Mouse (Mus musculus): Measurements from ENCODE around the gene Zfpm1. TPM values are rescaled to one million over a fixed set of nuclear protein-coding genes. Genes with fewer than 3 reads are reported as not detected.

Gene Zfpm1
- polyA plus RNA-seq, 1 experiment = 35.2 TPM

GRCm38 (mm10) chr8:122245161-122245560 lies 36.8 kb upstream of the Zfpm1 start:
- no peak for TF ChIP-seq CTCF (IDR thresholded peaks at IDR 0.05; ENCODE audit: control insufficient read depth, insufficient read depth, insufficient replicate concordance, low read depth, low read length)
- TF ChIP-seq POLR2A (IDR thresholded peaks at IDR 0.05; ENCODE audit: control insufficient read depth, low read depth, low read length) = no peak
- H3K36me3 ChIP-seq (ENCODE audit: control insufficient read depth, insufficient read depth, low read length) = no peaks in the 10 kb centered on the region
- no peak overlapping the region for H3K4me3 ChIP-seq (ENCODE audit: control insufficient read depth, low read depth, low read length)
- H3K4me1 ChIP-seq (ENCODE audit: control insufficient read depth, insufficient read depth, low read length) = no peaks in the 10 kb centered on the region
- H3K27me3 ChIP-seq (ENCODE audit: control insufficient read depth, insufficient read depth, low read length) = no peaks in the 10 kb centered on the region
- no peak overlapping the region for H3K27ac ChIP-seq (ENCODE audit: control insufficient read depth, insufficient read depth, low read depth, low read length)

- Histone ChIP-seq H3K27me3 (ENCODE audit: control insufficient read depth, insufficient read depth, low read length) (no peaks in the 10 kb centered on the region), H3K4me3 (ENCODE audit: control insufficient read depth, low read depth, low read length) (no peak overlapping the region), H3K27ac (ENCODE audit: control insufficient read depth, insufficient read depth, low read depth, low read length) (no peak overlapping the region), H3K36me3 (ENCODE audit: control insufficient read depth, insufficient read depth, low read length) (no peaks in the 10 kb centered on the region), H3K4me1 (ENCODE audit: control insufficient read depth, insufficient read depth, low read length) (no peaks in the 10 kb centered on the region)
- no peak for TF ChIP-seq CTCF (IDR thresholded peaks at IDR 0.05; ENCODE audit: control insufficient read depth, insufficient read depth, insufficient replicate concordance, low read depth, low read length)
- TF ChIP-seq POLR2A (IDR thresholded peaks at IDR 0.05; ENCODE audit: control insufficient read depth, low read depth, low read length) = no peak
Observed at GRCm38 (mm10) chr8:122246257-122247211, 35.4 kb upstream of the Zfpm1 start.

- H3K27ac ChIP-seq (ENCODE audit: control insufficient read depth, insufficient read depth, low read depth, low read length) = no peak overlapping the region
- H3K27me3 ChIP-seq (ENCODE audit: control insufficient read depth, insufficient read depth, low read length) = no peaks in the 10 kb centered on the region
- TF ChIP-seq POLR2A (IDR thresholded peaks at IDR 0.05; ENCODE audit: control insufficient read depth, low read depth, low read length) = no peak
- no peak for TF ChIP-seq CTCF (IDR thresholded peaks at IDR 0.05; ENCODE audit: control insufficient read depth, insufficient read depth, insufficient replicate concordance, low read depth, low read length)
- H3K36me3 ChIP-seq (ENCODE audit: control insufficient read depth, insufficient read depth, low read length) = no peaks in the 10 kb centered on the region
- no peak overlapping the region for H3K4me3 ChIP-seq (ENCODE audit: control insufficient read depth, low read depth, low read length)
- H3K4me1 ChIP-seq (ENCODE audit: control insufficient read depth, insufficient read depth, low read length) = peaks cover 2% of the 10 kb centered on the region; the same call in 1 of the 2 replicates
Observed at GRCm38 (mm10) chr8:122251739-122252138, 30.2 kb upstream of the Zfpm1 start.

GRCm38 (mm10) chr8:122252366-122252765 lies 29.6 kb upstream of the Zfpm1 start:
- TF ChIP-seq CTCF (IDR thresholded peaks at IDR 0.05; ENCODE audit: control insufficient read depth, insufficient read depth, insufficient replicate concordance, low read depth, low read length) (no peak), POLR2A (IDR thresholded peaks at IDR 0.05; ENCODE audit: control insufficient read depth, low read depth, low read length) (no peak)
- H3K27me3 ChIP-seq (ENCODE audit: control insufficient read depth, insufficient read depth, low read length) = no peaks in the 10 kb centered on the region
- no peak overlapping the region for H3K27ac ChIP-seq (ENCODE audit: control insufficient read depth, insufficient read depth, low read depth, low read length)
- H3K4me1 ChIP-seq (ENCODE audit: control insufficient read depth, insufficient read depth, low read length) = peaks cover 2% of the 10 kb centered on the region; the same call in 1 of the 2 replicates
- no peak overlapping the region for H3K4me3 ChIP-seq (ENCODE audit: control insufficient read depth, low read depth, low read length)
- no peaks in the 10 kb centered on the region for H3K36me3 ChIP-seq (ENCODE audit: control insufficient read depth, insufficient read depth, low read length)

GRCm38 (mm10) chr8:122259351-122259750 lies 22.6 kb upstream of the Zfpm1 start:
- TF ChIP-seq POLR2A (IDR thresholded peaks at IDR 0.05; ENCODE audit: control insufficient read depth, low read depth, low read length) (no peak), CTCF (IDR thresholded peaks at IDR 0.05; ENCODE audit: control insufficient read depth, insufficient read depth, insufficient replicate concordance, low read depth, low read length) (peak; percentile 100)
- Histone ChIP-seq H3K36me3 (ENCODE audit: control insufficient read depth, insufficient read depth, low read length) (no peaks in the 10 kb centered on the region), H3K4me1 (ENCODE audit: control insufficient read depth, insufficient read depth, low read length) (peaks cover 3% of the 10 kb centered on the region; the same call in 1 of the 2 replicates), H3K27ac (ENCODE audit: control insufficient read depth, insufficient read depth, low read depth, low read length) (no peak overlapping the region), H3K27me3 (ENCODE audit: control insufficient read depth, insufficient read depth, low read length) (no peaks in the 10 kb centered on the region), H3K4me3 (ENCODE audit: control insufficient read depth, low read depth, low read length) (no peak overlapping the region)

- Histone ChIP-seq H3K27ac (ENCODE audit: control insufficient read depth, insufficient read depth, low read depth, low read length) (no peak overlapping the region), H3K4me3 (ENCODE audit: control insufficient read depth, low read depth, low read length) (no peak overlapping the region), H3K4me1 (ENCODE audit: control insufficient read depth, insufficient read depth, low read length) (peaks cover 4% of the 10 kb centered on the region; the same call in 1 of the 2 replicates), H3K27me3 (ENCODE audit: control insufficient read depth, insufficient read depth, low read length) (no peaks in the 10 kb centered on the region), H3K36me3 (ENCODE audit: control insufficient read depth, insufficient read depth, low read length) (no peaks in the 10 kb centered on the region)
- TF ChIP-seq CTCF (IDR thresholded peaks at IDR 0.05; ENCODE audit: control insufficient read depth, insufficient read depth, insufficient replicate concordance, low read depth, low read length) (no peak), POLR2A (IDR thresholded peaks at IDR 0.05; ENCODE audit: control insufficient read depth, low read depth, low read length) (no peak)
Observed at GRCm38 (mm10) chr8:122260755-122261154, 21.2 kb upstream of the Zfpm1 start.

GRCm38 (mm10) chr8:122262835-122263234 lies 19.1 kb upstream of the Zfpm1 start:
- TF ChIP-seq POLR2A (IDR thresholded peaks at IDR 0.05; ENCODE audit: control insufficient read depth, low read depth, low read length) = no peak
- TF ChIP-seq CTCF (IDR thresholded peaks at IDR 0.05; ENCODE audit: control insufficient read depth, insufficient read depth, insufficient replicate concordance, low read depth, low read length) = no peak
- no peaks in the 10 kb centered on the region for H3K27me3 ChIP-seq (ENCODE audit: control insufficient read depth, insufficient read depth, low read length)
- H3K36me3 ChIP-seq (ENCODE audit: control insufficient read depth, insufficient read depth, low read length) = no peaks in the 10 kb centered on the region
- peaks cover 4% of the 10 kb centered on the region; the same call in 1 of the 2 replicates for H3K4me1 ChIP-seq (ENCODE audit: control insufficient read depth, insufficient read depth, low read length)
- no peak overlapping the region for H3K4me3 ChIP-seq (ENCODE audit: control insufficient read depth, low read depth, low read length)
- H3K27ac ChIP-seq (ENCODE audit: control insufficient read depth, insufficient read depth, low read depth, low read length) = no peak overlapping the region

Measured in testis, adult 2 months (tissue).